Mouse (Mus musculus) ES-Bruce4 (cell line): ENCODE results near the gene Cct8l1. TPM values are rescaled to one million over a fixed set of nuclear protein-coding genes. Genes with fewer than 3 reads are reported as not detected.

Experiments used
- H3K27ac ChIP-seq: 2 replicates; pipeline ENCODE4 v1.5.1; 2012; ENCODE audit warnings: low read length, inconsistent platforms; ENCODE audit not compliant: insufficient read depth
- H3K27me3 ChIP-seq: 2 replicates; pipeline ENCODE4 v1.6.1; 2012; ENCODE audit warnings: mild to moderate bottlenecking, low read length, inconsistent platforms; ENCODE audit not compliant: control insufficient read depth, poor library complexity, insufficient read depth, severe bottlenecking
- H3K36me3 ChIP-seq: 2 replicates; pipeline ENCODE4 v1.6.1; 2012; ENCODE audit warnings: inconsistent platforms, mild to moderate bottlenecking, low read length, moderate library complexity; ENCODE audit not compliant: control insufficient read depth, poor library complexity, insufficient read depth, severe bottlenecking
- H3K4me1 ChIP-seq: one replicate; pipeline ENCODE4 v1.8.1; 2011; ENCODE audit warnings: low read length; ENCODE audit not compliant: control insufficient read depth, insufficient read depth
- H3K4me3 ChIP-seq: 2 replicates; pipeline ENCODE4 v1.5.1; 2011; ENCODE audit warnings: low read depth, mild to moderate bottlenecking, low read length
- H3K9ac ChIP-seq: 2 replicates; pipeline ENCODE4 v1.6.1; 2012; ENCODE audit warnings: low read depth, mild to moderate bottlenecking, inconsistent platforms; ENCODE audit not compliant: poor library complexity, severe bottlenecking
- H3K9me3 ChIP-seq: replicated peaks from 2 replicates; pipeline ENCODE4 v1.6.1; 2012; ENCODE audit warnings: mild to moderate bottlenecking, low read length, inconsistent platforms; ENCODE audit not compliant: control insufficient read depth, poor library complexity, insufficient read depth, severe bottlenecking
- CTCF ChIP-seq: IDR thresholded peaks from one replicate; pipeline ENCODE4 v1.8.1; 2011; ENCODE audit warnings: low read depth, low read length
- EP300 ChIP-seq: IDR thresholded peaks from 2 replicates; pipeline ENCODE4 v1.6.1; 2011; ENCODE audit warnings: low read depth, low read length; ENCODE audit not compliant: insufficient read depth
- POLR2A ChIP-seq: IDR thresholded peaks from one replicate; pipeline ENCODE4 v1.8.1; 2011; ENCODE audit warnings: low read length; ENCODE audit not compliant: insufficient read depth
- polyA plus RNA-seq: library from polyadenylated mRNA; stranded (reverse); fragments of >200 nt; gene quantifications from 2 replicates; pipeline ENCODE4 v1.2.4, GENCODE M21; 2011; ENCODE audit warnings: low read depth; ENCODE audit not compliant: missing spikeins, insufficient read depth, insufficient read length

The Cct8l1 gene
- polyA plus RNA-seq, 1 experiment: not detected

GRCm38 (mm10) chr5:25532256-25533147 lies 16.6 kb downstream of the Cct8l1 start:
- Histone ChIP-seq H3K9ac (no peak overlapping the region; the same call in 1 of the 2 replicates), H3K27me3 (no peaks in the 10 kb centered on the region), H3K9me3 (no peaks in the 10 kb centered on the region), H3K27ac (peak overlapping the region; percentile 82), H3K4me3 (no peak overlapping the region), H3K4me1 (peaks cover 1% of the 10 kb centered on the region), H3K36me3 (no peaks in the 10 kb centered on the region)
- TF ChIP-seq CTCF (no peak), POLR2A (no peak), EP300 (0 out of 2 replicates have a peak, but pooled peaks have one; percentile 23)

DNA sequence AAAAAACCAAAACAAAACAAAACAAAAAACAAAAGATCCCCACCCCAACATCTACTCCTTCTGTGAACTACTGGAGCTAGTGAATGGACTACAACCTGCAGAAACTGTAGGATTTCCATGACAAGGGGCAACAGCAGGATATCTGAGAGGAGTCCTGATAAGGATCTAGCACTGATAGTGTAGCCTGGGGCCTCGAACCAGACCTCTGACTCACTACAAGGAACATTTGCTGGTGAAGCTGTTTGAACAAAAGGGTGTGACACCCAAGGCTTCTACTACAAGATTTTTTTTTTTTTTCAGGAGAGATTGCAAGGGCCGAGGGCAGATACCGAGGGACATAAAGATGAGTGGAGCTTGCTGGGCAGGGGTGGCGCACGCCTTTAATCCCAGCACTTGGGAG lies 17.4 kb downstream of the Cct8l1 start:
- no peak overlapping the region for H3K9ac ChIP-seq
- TF ChIP-seq EP300 (peak; percentile 57; the same call in 1 of the 2 replicates), POLR2A (no peak), CTCF (no peak)
- peaks cover 1% of the 10 kb centered on the region for H3K4me1 ChIP-seq
- H3K27me3 ChIP-seq: no peaks in the 10 kb centered on the region
- H3K9me3 ChIP-seq: no peaks in the 10 kb centered on the region
- H3K4me3 ChIP-seq: no peak overlapping the region
- H3K36me3 ChIP-seq: no peaks in the 10 kb centered on the region
- H3K27ac ChIP-seq: peak overlapping the region; percentile 92

DNA sequence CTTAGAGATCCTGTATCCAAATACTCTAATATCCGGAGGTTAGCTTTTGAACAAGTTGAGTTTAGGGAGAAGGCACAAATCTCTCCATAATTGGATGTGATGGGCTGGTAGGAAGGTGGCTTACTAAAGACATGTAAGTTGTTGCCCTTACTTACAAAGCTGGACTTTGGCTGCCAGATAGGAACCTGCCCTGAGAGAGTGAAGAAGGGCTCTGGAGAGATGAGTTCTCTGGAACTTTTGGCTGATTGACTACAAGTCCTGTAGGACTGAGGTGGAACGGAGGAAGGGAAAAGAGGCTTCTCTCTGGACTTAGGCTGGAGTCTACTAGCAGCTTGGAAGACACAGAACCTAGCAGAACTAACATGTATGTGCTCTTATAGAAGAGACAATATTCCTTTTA lies 19.7 kb downstream of the Cct8l1 start:
- Histone ChIP-seq H3K9me3 (no peaks in the 10 kb centered on the region), H3K4me1 (peaks cover 1% of the 10 kb centered on the region), H3K27me3 (no peaks in the 10 kb centered on the region), H3K9ac (no peak overlapping the region), H3K4me3 (no peak overlapping the region), H3K36me3 (no peaks in the 10 kb centered on the region), H3K27ac (peak overlapping the region; percentile 66; the same call in 1 of the 2 replicates)
- TF ChIP-seq EP300: no peak
- TF ChIP-seq POLR2A: no peak
- TF ChIP-seq CTCF: no peak

- no peaks in the 10 kb centered on the region for H3K27me3 ChIP-seq
- H3K4me3 ChIP-seq: peak overlapping the region; percentile 41; the same call in 1 of the 2 replicates
- peak overlapping the region; percentile 78 for H3K27ac ChIP-seq
- TF ChIP-seq CTCF: no peak
- no peak for TF ChIP-seq POLR2A
- TF ChIP-seq EP300: no peak
- H3K4me1 ChIP-seq: peaks cover 1% of the 10 kb centered on the region
- no peak overlapping the region for H3K9ac ChIP-seq
- H3K36me3 ChIP-seq: no peaks in the 10 kb centered on the region
- H3K9me3 ChIP-seq: no peaks in the 10 kb centered on the region
These were observed 20.6 kb downstream of the Cct8l1 start for GRCm38 (mm10) chr5:25536451-25536850.

GRCm38 (mm10) chr5:25536921-25537409 lies 21.1 kb downstream of the Cct8l1 start:
- Histone ChIP-seq H3K27me3 (no peaks in the 10 kb centered on the region), H3K4me1 (peaks cover 1% of the 10 kb centered on the region), H3K9ac (no peak overlapping the region), H3K4me3 (peak overlapping the region; percentile 41), H3K9me3 (no peaks in the 10 kb centered on the region), H3K27ac (peak overlapping the region; percentile 78), H3K36me3 (no peaks in the 10 kb centered on the region)
- TF ChIP-seq POLR2A: no peak
- peak; percentile 70; the same call in 1 of the 2 replicates for TF ChIP-seq EP300

- H3K4me3 ChIP-seq: no peak overlapping the region
- no peak overlapping the region for H3K27ac ChIP-seq
- no peaks in the 10 kb centered on the region for H3K4me1 ChIP-seq
- H3K9me3 ChIP-seq: no peaks in the 10 kb centered on the region
- no peaks in the 10 kb centered on the region for H3K27me3 ChIP-seq
- TF ChIP-seq EP300 (no peak), CTCF (no peak), POLR2A (no peak)
- no peak overlapping the region for H3K9ac ChIP-seq
- H3K36me3 ChIP-seq: no peaks in the 10 kb centered on the region
These were observed 24.5 kb downstream of the Cct8l1 start for GRCm38 (mm10) chr5:25540412-25540811.
